Mouse (Mus musculus) small intestine, adult 2 months (tissue): ENCODE measurements around the gene Brox.

ENCODE experiments used
- CTCF ChIP-seq: fragments of 200-500 bp; IDR thresholded peaks from 2 replicates; pipeline ENCODE4 v1.5.1; 2012; ENCODE audit warnings: low read depth, mild to moderate bottlenecking, control low read depth, inconsistent platforms, low read length, moderate library complexity, mixed read lengths; ENCODE audit not compliant: insufficient replicate concordance, insufficient read length; ENCODE audit errors: extremely low read depth
- POLR2A ChIP-seq: fragments of 200-500 bp; IDR thresholded peaks from 2 replicates; pipeline ENCODE4 v1.6.1; 2012; ENCODE audit warnings: low read depth, mild to moderate bottlenecking, control low read depth, inconsistent platforms, low read length, moderate library complexity

GRCm38 (mm10) chr1:183275763-183276162, 21.3 kb downstream of the Brox start:
- no peak for TF ChIP-seq POLR2A
- no peak for TF ChIP-seq CTCF
